Mouse (Mus musculus) B cell, adult (primary cell): ENCODE results near the gene Tomm6. TPM values are rescaled to one million over a fixed set of nuclear protein-coding genes. Genes with fewer than 3 reads are reported as not detected.

Experiments used
- total RNA-seq: library from RNA; stranded (reverse); gene quantifications from 4 replicates; pipeline ENCODE4 v1.2.4, GENCODE M21; 2023; ENCODE audit not compliant: inconsistent age

The Tomm6 gene
- 133 to 174 TPM (median 155 TPM) in 4 replicates for total RNA-seq

GRCm38 (mm10) chr17:47688344-47688607 lies at the start of gene Tomm6:
TSS of gene Tomm6 (minus strand) at chr17:47688386.

GRCm38 (mm10) chr17:47736856-47737255 lies 48.7 kb upstream of the Tomm6 start, which contains the start of gene Tfeb:
TSS of gene Tfeb (plus strand) at chr17:47737030.

GRCm38 (mm10) chr17:47726566-47726965 lies 38.4 kb upstream of the Tomm6 start, which contains the start of gene Pgc:
TSS of gene Pgc (plus strand) at chr17:47726842.

GRCm38 (mm10) chr17:47694503-47695336 lies 6.5 kb upstream of the Tomm6 start, which contains the start of gene Prickle4:
TSS of gene Prickle4 (minus strand) at chr17:47694736.

GRCm38 (mm10) chr17:47694442-47694502 lies 6.1 kb upstream of the Tomm6 start, which contains the start of gene Gm21981:
TSS of gene Gm21981 (minus strand) at chr17:47694455.

GRCm38 (mm10) chr17:47688608-47689575 lies 706 bp upstream of the Tomm6 start, which contains the start of gene Frs3:
TSS of gene Frs3 (plus strand) at chr17:47689030.

Other genes with a start within 250 kb of the Tomm6 start
- 64.3 to 80.1 TPM (median 73.3 TPM) in 4 replicates for gene Taf8, start 186.1 kb downstream of the Tomm6 start, total RNA-seq
- gene Ccnd3, start 183.3 kb downstream of the Tomm6 start, total RNA-seq, result 206 to 221 TPM (median 211 TPM) in 4 replicates
- gene Bysl, start 76.9 kb downstream of the Tomm6 start, total RNA-seq, result 12.7 to 14.2 TPM (median 13.2 TPM) in 4 replicates
- gene Med20, start 76.8 kb downstream of the Tomm6 start, total RNA-seq, result 59.2 to 69.9 TPM (median 62.6 TPM) in 4 replicates
- gene Gm20517, start 76.8 kb downstream of the Tomm6 start, total RNA-seq, result 2.5 to 5.6 TPM (median 2.9 TPM) in 4 replicates
- gene Usp49, start 57.7 kb downstream of the Tomm6 start, total RNA-seq, result 3.5 to 6.8 TPM (median 5.3 TPM) in 4 replicates
- gene Frs3, start 644 bp upstream of the Tomm6 start, total RNA-seq, result 0.96 to 2.7 TPM (median 1.7 TPM) in 4 replicates
- 0.66 TPM in 1 of 4 replicates, not detected in the others for gene Gm21981, start 6.1 kb upstream of the Tomm6 start, total RNA-seq
- 0.58 TPM in 1 of 4 replicates, not detected in the others for gene Prickle4, start 6.3 kb upstream of the Tomm6 start, total RNA-seq
- not detected in 4 replicates for gene Pgc, start 38.5 kb upstream of the Tomm6 start, total RNA-seq
- gene Tfeb, start 48.6 kb upstream of the Tomm6 start, total RNA-seq, result 164 to 175 TPM (median 167 TPM) in 4 replicates
- gene Mdfi, start 146.3 kb upstream of the Tomm6 start, total RNA-seq, result not detected in 4 replicates
- 77.2 to 95.5 TPM (median 92.3 TPM) in 4 replicates for gene Foxp4, start 236.3 kb upstream of the Tomm6 start, total RNA-seq